In genomic region chr1:183264145-183265008, GRCm38 (mm10) we compare ENCODE assay signal across 12 mouse cellular contexts. TPM values are rescaled to one million over a fixed set of nuclear protein-coding genes. Genes with fewer than 3 reads are reported as not detected.
DNase-seq lines count a peak whose midpoint lies in the region; ATAC-seq and TF ChIP-seq lines count a peak whose summit lies in the region.
"Had no signal": no experiment of that assay in that cellular context is flagged by ENCODE, and none has a peak within 500 bp of the region (broad histone marks: within the 10 kb centered on the region; RNA-seq: fewer than 3 reads in every experiment).

No protein-coding gene starts in this region.

- no peak overlapping the region for H3K27ac ChIP-seq in hindbrain, embryonic 11.5 days (ENCODE audit: low read depth, low read length)
- no peak overlapping the region for H3K27ac ChIP-seq in hindbrain, embryonic 12.5 days
- no peak overlapping the region for H3K27ac ChIP-seq in intestine, embryonic 16.5 days (ENCODE audit: low read length)
- H3K27ac ChIP-seq in forebrain, embryonic 11.5 days (ENCODE audit: low read depth, low read length), result no peak overlapping the region
- H3K27ac ChIP-seq: heart, adult 2 months; neural tube, embryonic 13.5 days had no signal

- H3K9ac ChIP-seq in hindbrain, embryonic 11.5 days (ENCODE audit: low read depth, low read length), result no peak overlapping the region
- H3K9ac ChIP-seq in hindbrain, embryonic 12.5 days, result no peak overlapping the region
- no peak overlapping the region for H3K9ac ChIP-seq in intestine, embryonic 16.5 days (ENCODE audit: low read depth, low read length)
- H3K9ac ChIP-seq in forebrain, embryonic 11.5 days (ENCODE audit: low read length), result no peak overlapping the region
- H3K9ac ChIP-seq: neural tube, embryonic 13.5 days had no signal

- no peak for TF ChIP-seq POLR2A in myocyte (IDR thresholded peaks at IDR 0.05; ENCODE audit: insufficient read length, low read depth)

- H3K4me1 ChIP-seq in hindbrain, embryonic 11.5 days (replicated peaks; ENCODE audit: control insufficient read depth, insufficient read depth, low read length), result no peaks in the 10 kb centered on the region
- H3K4me1 ChIP-seq in hindbrain, embryonic 12.5 days, result no peaks in the 10 kb centered on the region
- H3K4me1 ChIP-seq in intestine, embryonic 16.5 days (ENCODE audit: control insufficient read depth, insufficient read depth, low read length), result no peaks in the 10 kb centered on the region
- H3K4me1 ChIP-seq in forebrain, embryonic 11.5 days (replicated peaks; ENCODE audit: control insufficient read depth, insufficient read depth, low read length), result no peaks in the 10 kb centered on the region
- H3K4me1 ChIP-seq: neural tube, embryonic 13.5 days had no signal

- no peaks in the 10 kb centered on the region for H3K36me3 ChIP-seq in hindbrain, embryonic 11.5 days (ENCODE audit: control insufficient read depth, insufficient read depth, low read length)
- H3K36me3 ChIP-seq in hindbrain, embryonic 12.5 days, result no peaks in the 10 kb centered on the region
- no peaks in the 10 kb centered on the region for H3K36me3 ChIP-seq in intestine, embryonic 16.5 days (ENCODE audit: control insufficient read depth, insufficient read depth, low read length)
- no peaks in the 10 kb centered on the region for H3K36me3 ChIP-seq in myocyte (ENCODE audit: control insufficient read depth, insufficient read depth)
- no peaks in the 10 kb centered on the region for H3K36me3 ChIP-seq in forebrain, embryonic 11.5 days (ENCODE audit: control insufficient read depth, insufficient read depth, low read length)
- H3K36me3 ChIP-seq: neural tube, embryonic 13.5 days had no signal

- no peak for ATAC-seq in hindbrain, embryonic 11.5 days (ENCODE audit: low FRiP score)
- ATAC-seq in hindbrain, embryonic 12.5 days (ENCODE audit: low FRiP score), result no peak
- peak; percentile 50; the same call in 1 of the 2 replicates for ATAC-seq in intestine, embryonic 16.5 days
- no peak for ATAC-seq in forebrain, embryonic 11.5 days (replicated peaks; ENCODE audit: low FRiP score)

- H3K79me2 ChIP-seq in myocyte (ENCODE audit: control insufficient read depth, insufficient read depth), result no peaks in the 10 kb centered on the region

- no peaks in the 10 kb centered on the region for H3K27me3 ChIP-seq in hindbrain, embryonic 11.5 days (ENCODE audit: control insufficient read depth, insufficient read depth, low read length)
- H3K27me3 ChIP-seq in hindbrain, embryonic 12.5 days, result no peaks in the 10 kb centered on the region
- no peaks in the 10 kb centered on the region for H3K27me3 ChIP-seq in intestine, embryonic 16.5 days (replicated peaks; ENCODE audit: control insufficient read depth, insufficient read depth, low read length)
- no peaks in the 10 kb centered on the region for H3K27me3 ChIP-seq in myocyte (ENCODE audit: control insufficient read depth, insufficient read depth, insufficient read length)
- no peaks in the 10 kb centered on the region for H3K27me3 ChIP-seq in forebrain, embryonic 11.5 days (ENCODE audit: control insufficient read depth, insufficient read depth, low read length)
- H3K27me3 ChIP-seq: neural tube, embryonic 13.5 days had no signal

- no peak overlapping the region for H3K4me2 ChIP-seq in hindbrain, embryonic 11.5 days (replicated peaks; ENCODE audit: low read depth, low read length)
- no peak overlapping the region for H3K4me2 ChIP-seq in hindbrain, embryonic 12.5 days (replicated peaks)
- no peak overlapping the region for H3K4me2 ChIP-seq in intestine, embryonic 16.5 days (ENCODE audit: low read depth, low read length)
- no peak overlapping the region for H3K4me2 ChIP-seq in myocyte (ENCODE audit: low read depth)
- H3K4me2 ChIP-seq in forebrain, embryonic 11.5 days (ENCODE audit: low read depth, low read length, severe bottlenecking), result no peak overlapping the region
- H3K4me2 ChIP-seq: neural tube, embryonic 13.5 days had no signal

- no peak overlapping the region for H3ac ChIP-seq in myocyte (ENCODE audit: control insufficient read depth, insufficient read length)

- 83% methylated on average over 13 of the region's 13 CpGs for WGBS in hindbrain, embryonic 11.5 days
- 83% methylated on average over 13 of the region's 13 CpGs for WGBS in hindbrain, embryonic 12.5 days
- WGBS in intestine, embryonic 16.5 days, result 70% methylated on average over 13 of the region's 13 CpGs
- WGBS in forebrain, embryonic 11.5 days, result 80% methylated on average over 13 of the region's 13 CpGs

- H3K4me3 ChIP-seq in hindbrain, embryonic 11.5 days (ENCODE audit: low read depth, low read length), result no peak overlapping the region
- H3K4me3 ChIP-seq in hindbrain, embryonic 12.5 days, result no peak overlapping the region
- H3K4me3 ChIP-seq in intestine, embryonic 16.5 days (ENCODE audit: low read length), result no peak overlapping the region
- no peak overlapping the region for H3K4me3 ChIP-seq in myocyte
- H3K4me3 ChIP-seq in forebrain, embryonic 11.5 days (ENCODE audit: low read depth, low read length), result no peak overlapping the region
- H3K4me3 ChIP-seq: heart, adult 2 months; neural tube, embryonic 13.5 days had no signal

- no peaks in the 10 kb centered on the region for H3K9me3 ChIP-seq in hindbrain, embryonic 11.5 days (ENCODE audit: control insufficient read depth, low read length)
- H3K9me3 ChIP-seq in hindbrain, embryonic 12.5 days (replicated peaks), result no peaks in the 10 kb centered on the region
- H3K9me3 ChIP-seq in intestine, embryonic 16.5 days (ENCODE audit: control insufficient read depth, low read length), result no peaks in the 10 kb centered on the region
- no peaks in the 10 kb centered on the region for H3K9me3 ChIP-seq in forebrain, embryonic 11.5 days (ENCODE audit: control insufficient read depth, low read length)
- H3K9me3 ChIP-seq: neural tube, embryonic 13.5 days had no signal

- DNase-seq in hindbrain, embryonic 11.5 days (ENCODE audit: low spot score), result peak; percentile 7
- peak; percentile 30 for DNase-seq in c-Kit-positive CD71-negative TER-119-negative erythroid progenitor cells, embryonic 14.5 days (ENCODE audit: low read depth)
- no peak for DNase-seq in neural tube, embryonic 10.5 days (ENCODE audit: extremely low spot score, low spot score)
- DNase-seq in forebrain, embryonic 11.5 days (ENCODE audit: low spot score), result no peak
- DNase-seq in left cerebral cortex, adult 8-10 months (ENCODE audit: low spot score in 2 of 2), result no peak
- DNase-seq: cerebellum, adult 8-10 months; left cerebral cortex, postnatal 4 days had no signal

TF ChIP-seq in myocyte, 11 proteins besides CTCF, POLR2A, EP300 and RAD21:
- TF ChIP-seq CEBPB (IDR thresholded peaks at IDR 0.05; ENCODE audit: insufficient read depth, poor library complexity, severe bottlenecking), result peak; percentile 68; the same call in 1 of the 2 replicates
- TF ChIP-seq TCF12 (IDR thresholded peaks at IDR 0.05; ENCODE audit: insufficient read depth, poor library complexity, severe bottlenecking), result no peak

RNA-seq across cellular contexts. Expression of gene Aida, which starts 32.0 kb away (rescaled TPM):
- polyA plus RNA-seq in hindbrain, embryonic 11.5 days (2014; fragmentation: Nextera tagmentation; extraction: Ambion mirVana), result 34.9 and 40.9 TPM in 2 replicates
- polyA plus RNA-seq in hindbrain, embryonic 12.5 days (2016; fragmentation: Nextera tagmentation; extraction: Ambion mirVana), result 72.7 and 74.3 TPM in 2 replicates
- 22.6 and 23.6 TPM in 2 replicates for polyA plus RNA-seq in intestine, embryonic 16.5 days (2015; fragmentation: Nextera tagmentation; extraction: Ambion mirVana)
- 28.3 TPM for polyA plus RNA-seq in myocyte (2012; fragmentation: generic; extraction: Trizol)
- 33.6 and 35.4 TPM in 2 replicates for polyA plus RNA-seq in forebrain, embryonic 11.5 days (2014; fragmentation: Nextera tagmentation; extraction: Ambion mirVana)
- 10 to 100 TPM; 53.4 to 57.2 (median 55.8) TPM for total RNA-seq in left cerebral cortex, adult 8-10 months (2022)

RNA-seq across cellular contexts. Expression of gene Brox, which starts 32.7 kb away (rescaled TPM):
- 73.1 and 82.3 TPM in 2 replicates for polyA plus RNA-seq in hindbrain, embryonic 11.5 days (2014; fragmentation: Nextera tagmentation; extraction: Ambion mirVana)
- 77.8 and 86.9 TPM in 2 replicates for polyA plus RNA-seq in hindbrain, embryonic 12.5 days (2016; fragmentation: Nextera tagmentation; extraction: Ambion mirVana)
- 41.8 and 42.5 TPM in 2 replicates for polyA plus RNA-seq in intestine, embryonic 16.5 days (2015; fragmentation: Nextera tagmentation; extraction: Ambion mirVana)
- 26.6 TPM for polyA plus RNA-seq in myocyte (2012; fragmentation: generic; extraction: Trizol)
- polyA plus RNA-seq in forebrain, embryonic 11.5 days (2014; fragmentation: Nextera tagmentation; extraction: Ambion mirVana), result 56.5 and 60.9 TPM in 2 replicates
- 10 to 100 TPM; 54.5 to 60.1 (median 57.4) TPM for total RNA-seq in left cerebral cortex, adult 8-10 months (2022)

RNA-seq across cellular contexts. Expression of gene Disp1, which starts 43.1 kb away (rescaled TPM):
- 11.2 and 12.7 TPM in 2 replicates for polyA plus RNA-seq in hindbrain, embryonic 11.5 days (2014; fragmentation: Nextera tagmentation; extraction: Ambion mirVana)
- polyA plus RNA-seq in hindbrain, embryonic 12.5 days (2016; fragmentation: Nextera tagmentation; extraction: Ambion mirVana), result 15.8 and 20.7 TPM in 2 replicates
- polyA plus RNA-seq in intestine, embryonic 16.5 days (2015; fragmentation: Nextera tagmentation; extraction: Ambion mirVana), result 8.0 and 8.6 TPM in 2 replicates
- polyA plus RNA-seq in myocyte (2012; fragmentation: generic; extraction: Trizol), result 23.5 TPM
- 11.3 and 11.4 TPM in 2 replicates for polyA plus RNA-seq in forebrain, embryonic 11.5 days (2014; fragmentation: Nextera tagmentation; extraction: Ambion mirVana)
- total RNA-seq in left cerebral cortex, adult 8-10 months (2022), result 1 to 10 TPM; 6.9 to 8.5 (median 7.4) TPM

Comparison
In these comparisons a context has a peak if more than half of its experiments do, and no peak if none do; other contexts are left out.
1. DNase-seq: peak in hindbrain, embryonic 11.5 days (single experiment) and c-Kit-positive CD71-negative TER-119-negative erythroid progenitor cells, embryonic 14.5 days (single experiment); none in neural tube, embryonic 10.5 days (single experiment), forebrain, embryonic 11.5 days (single experiment) and left cerebral cortex, adult 8-10 months (0 of 2).